Mouse (Mus musculus) thymus, adult 2 months (tissue): ENCODE results near the gene Shroom3. TPM values are rescaled to one million over a fixed set of nuclear protein-coding genes. Genes with fewer than 3 reads are reported as not detected.

Experiments used
- DNase-seq: peaks from one replicate; pipeline ENCODE4 v3.0.0; 2021
- H3K27ac ChIP-seq: fragments of 200-500 bp; 2 replicates; pipeline ENCODE4 v1.5.1; 2012; ENCODE audit warnings: low read length, control low read depth; ENCODE audit not compliant: control insufficient read depth, insufficient read depth
- H3K27me3 ChIP-seq: fragments of 200-500 bp; 2 replicates; pipeline ENCODE4 v1.6.1; 2012; ENCODE audit warnings: mild to moderate bottlenecking, low read length, moderate library complexity, mixed read lengths; ENCODE audit not compliant: control insufficient read depth, insufficient read depth
- H3K36me3 ChIP-seq: fragments of 200-500 bp; 2 replicates; pipeline ENCODE4 v1.6.1; 2012; ENCODE audit warnings: mild to moderate bottlenecking, low read length, moderate library complexity; ENCODE audit not compliant: control insufficient read depth, insufficient read depth
- H3K4me1 ChIP-seq: fragments of 200-500 bp; replicated peaks from 2 replicates; pipeline ENCODE4 v1.6.1; 2012; ENCODE audit warnings: low read length; ENCODE audit not compliant: control insufficient read depth, insufficient read depth
- H3K4me3 ChIP-seq: fragments of 200-500 bp; 2 replicates; pipeline ENCODE4 v1.5.1; 2012; ENCODE audit warnings: mild to moderate bottlenecking, low read length, control low read depth, moderate library complexity; ENCODE audit not compliant: control insufficient read depth, insufficient read depth
- CTCF ChIP-seq: fragments of 200-500 bp; IDR thresholded peaks from 2 replicates; pipeline ENCODE4 v1.5.1; 2012; ENCODE audit warnings: mild to moderate bottlenecking, control low read depth, low read length, moderate library complexity, borderline replicate concordance; ENCODE audit not compliant: control insufficient read depth, poor library complexity, insufficient read depth; ENCODE audit errors: extremely low read depth
- POLR2A ChIP-seq: fragments of 200-500 bp; IDR thresholded peaks from 2 replicates; pipeline ENCODE4 v1.6.1; 2012; ENCODE audit warnings: mild to moderate bottlenecking, low read length, control low read depth, moderate library complexity; ENCODE audit not compliant: control insufficient read depth, poor library complexity, insufficient read depth; ENCODE audit errors: extremely low read depth
- WGBS: fragments of 180-500 bp; shearing (Covaris S2); methylation state at CpG from one replicate; pipeline ENCODE4 v1.1.7; 2018; 5-methylcytosine and 5-hydroxymethylcytosine counted together
- polyA plus RNA-seq: library from polyadenylated mRNA; depleted of rRNA; stranded (reverse); fragments of >200 nt; gene quantifications from 2 replicates; pipeline ENCODE4 v1.2.3, GENCODE M21; 2012

The Shroom3 gene
- polyA plus RNA-seq, 1 experiment = 4.0 TPM

GRCm38 (mm10) chr5:92842417-92842816, 159.2 kb downstream of the Shroom3 start:
- TF ChIP-seq POLR2A = no peak
- TF ChIP-seq CTCF = no peak
- no peak for DNase-seq
- Histone ChIP-seq H3K4me1 (no peaks in the 10 kb centered on the region), H3K27ac (no peak overlapping the region), H3K27me3 (no peaks in the 10 kb centered on the region), H3K4me3 (no peak overlapping the region), H3K36me3 (no peaks in the 10 kb centered on the region)
- 2% methylated on average over 8 of the region's 8 CpGs for WGBS

- TF ChIP-seq CTCF = no peak
- TF ChIP-seq POLR2A = no peak
Observed at GRCm38 (mm10) chr5:92842881-92843280, 159.6 kb downstream of the Shroom3 start.

GRCm38 (mm10) chr5:92843850-92844785, 160.9 kb downstream of the Shroom3 start:
- H3K4me3 ChIP-seq = no peak overlapping the region
- WGBS = 92% methylated on average over 20 of the region's 20 CpGs
- TF ChIP-seq CTCF = no peak
- no peak for TF ChIP-seq POLR2A
- no peak for DNase-seq
- no peaks in the 10 kb centered on the region for H3K27me3 ChIP-seq
- no peak overlapping the region for H3K27ac ChIP-seq
- no peaks in the 10 kb centered on the region for H3K36me3 ChIP-seq
- H3K4me1 ChIP-seq = no peaks in the 10 kb centered on the region

More at GRCm38 (mm10) chr5:92842881-92843280, 159.6 kb downstream of the Shroom3 start:
- no peak overlapping the region for H3K4me3 ChIP-seq
- H3K27me3 ChIP-seq = no peaks in the 10 kb centered on the region
- H3K36me3 ChIP-seq = no peaks in the 10 kb centered on the region
- no peaks in the 10 kb centered on the region for H3K4me1 ChIP-seq
- DNase-seq = no peak
- WGBS = 81% methylated on average over 3 of the region's 3 CpGs
- no peak overlapping the region for H3K27ac ChIP-seq

- DNase-seq = no peak
- no peak overlapping the region for H3K4me3 ChIP-seq
- TF ChIP-seq CTCF = no peak
- TF ChIP-seq POLR2A = no peak
- no peak overlapping the region for H3K27ac ChIP-seq
- H3K36me3 ChIP-seq = no peaks in the 10 kb centered on the region
- no peaks in the 10 kb centered on the region for H3K4me1 ChIP-seq
- no peaks in the 10 kb centered on the region for H3K27me3 ChIP-seq
- WGBS = 90% methylated on average over 6 of the region's 6 CpGs
Observed at GRCm38 (mm10) chr5:92849743-92850142, 166.5 kb downstream of the Shroom3 start.

GRCm38 (mm10) chr5:92850925-92851324, 167.7 kb downstream of the Shroom3 start:
- WGBS = 95% methylated on average over 3 of the region's 3 CpGs
- TF ChIP-seq CTCF = no peak
- TF ChIP-seq POLR2A = no peak
- no peak overlapping the region for H3K4me3 ChIP-seq
- no peak for DNase-seq
- no peaks in the 10 kb centered on the region for H3K27me3 ChIP-seq
- no peaks in the 10 kb centered on the region for H3K36me3 ChIP-seq
- no peak overlapping the region for H3K27ac ChIP-seq
- no peaks in the 10 kb centered on the region for H3K4me1 ChIP-seq

GRCm38 (mm10) chr5:92854983-92855382, 171.7 kb downstream of the Shroom3 start:
- WGBS = 54% methylated on average over 4 of the region's 4 CpGs
- Histone ChIP-seq H3K4me3 (no peak overlapping the region), H3K27me3 (no peaks in the 10 kb centered on the region), H3K36me3 (no peaks in the 10 kb centered on the region), H3K27ac (no peak overlapping the region), H3K4me1 (no peaks in the 10 kb centered on the region)
- DNase-seq = no peak
- TF ChIP-seq POLR2A = no peak
- TF ChIP-seq CTCF = no peak

GRCm38 (mm10) chr5:92856346-92856745, 173.1 kb downstream of the Shroom3 start:
- no peak overlapping the region for H3K4me3 ChIP-seq
- no peaks in the 10 kb centered on the region for H3K36me3 ChIP-seq
- WGBS = 72% methylated on average over 15 of the region's 15 CpGs
- H3K27me3 ChIP-seq = no peaks in the 10 kb centered on the region
- H3K27ac ChIP-seq = no peak overlapping the region
- no peaks in the 10 kb centered on the region for H3K4me1 ChIP-seq
- DNase-seq = no peak
- TF ChIP-seq CTCF = no peak
- TF ChIP-seq POLR2A = no peak
